Mouse (Mus musculus) cortical plate, adult 2 months (tissue): Measurements from ENCODE around the gene Ccm2. TPM values are rescaled to one million over a fixed set of nuclear protein-coding genes. Genes with fewer than 3 reads are reported as not detected.

Experiments used
- H3K27ac ChIP-seq: fragments of 200-500 bp; 2 replicates; pipeline ENCODE4 v1.5.1; 2012; ENCODE audit warnings: low read length, control low read depth, inconsistent platforms; ENCODE audit not compliant: insufficient read depth
- H3K4me1 ChIP-seq: fragments of 200-500 bp; 2 replicates; pipeline ENCODE4 v1.6.1; 2011; ENCODE audit warnings: low read length; ENCODE audit not compliant: control insufficient read depth, insufficient read depth
- H3K4me3 ChIP-seq: fragments of 200-500 bp; 2 replicates; pipeline ENCODE4 v1.5.1; 2011; ENCODE audit warnings: mild to moderate bottlenecking, low read length, control low read depth; ENCODE audit not compliant: insufficient read depth
- CTCF ChIP-seq: fragments of 200-500 bp; IDR thresholded peaks from 2 replicates; pipeline ENCODE4 v1.5.1; 2011; ENCODE audit warnings: mild to moderate bottlenecking, control low read depth, low read length; ENCODE audit not compliant: insufficient read depth; ENCODE audit errors: extremely low read depth
- POLR2A ChIP-seq: fragments of 200-500 bp; IDR thresholded peaks from 2 replicates; pipeline ENCODE4 v1.6.1; 2011; ENCODE audit warnings: mild to moderate bottlenecking, low read length, control low read depth; ENCODE audit not compliant: insufficient read depth; ENCODE audit errors: extremely low read depth
- polyA plus RNA-seq: library from polyadenylated mRNA; depleted of rRNA; stranded (reverse); fragments of >200 nt; gene quantifications from 2 replicates; pipeline ENCODE4 v1.2.3, GENCODE M21; 2012; rRNA removed

Gene Ccm2
- polyA plus RNA-seq = 92.0 and 106 TPM in 2 replicates

GRCm38 (mm10) chr11:6546205-6547013 lies at the start of gene Ccm2:
Gene Ccm2, plus strand, starts transcription at chr11:6546887.
- TF ChIP-seq POLR2A (peak; percentile 7; the same call in 1 of the 2 replicates), CTCF (no peak)
- Histone ChIP-seq H3K4me1 (peaks cover 4% of the 10 kb centered on the region; the same call in 1 of the 2 replicates), H3K27ac (peak within 1 kb of the TSS; percentile 87; the same call in 1 of the 2 replicates), H3K4me3 (peak within 1 kb of the TSS; percentile 95)

DNA sequence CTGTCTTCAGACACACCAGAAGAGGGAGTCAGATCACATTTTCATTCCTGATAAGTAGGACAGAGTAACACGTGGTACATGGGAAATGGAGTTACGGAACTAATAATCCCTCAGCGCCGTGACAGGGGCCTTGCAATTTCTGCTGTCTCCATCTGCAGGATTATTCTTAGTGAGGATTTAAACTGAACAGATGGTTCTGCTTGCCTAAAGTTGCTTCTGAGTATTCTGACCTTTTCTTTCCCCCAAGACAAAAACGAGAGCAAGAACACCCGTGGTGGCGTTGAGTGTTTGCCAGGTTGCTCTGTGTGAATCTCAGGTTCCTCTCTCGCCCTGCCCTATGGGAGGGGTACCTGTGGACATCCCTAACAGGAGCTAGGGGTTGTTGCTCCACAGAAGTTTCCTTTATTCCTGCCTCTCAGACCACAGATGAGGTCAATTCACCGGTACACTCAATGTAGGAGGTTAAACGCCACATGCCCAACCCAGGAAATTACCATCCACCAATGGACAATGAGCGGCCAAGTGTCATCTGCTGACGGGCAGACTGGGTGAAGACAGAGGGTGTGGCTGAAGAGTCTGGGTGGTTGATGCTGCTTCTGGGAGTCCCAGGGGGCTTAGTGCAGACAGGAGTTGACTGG lies 49.3 kb upstream of the Ccm2 start:
- Histone ChIP-seq H3K4me1 (no peaks in the 10 kb centered on the region), H3K4me3 (no peak overlapping the region), H3K27ac (no peak overlapping the region)
- TF ChIP-seq CTCF (no peak), POLR2A (no peak)

DNA sequence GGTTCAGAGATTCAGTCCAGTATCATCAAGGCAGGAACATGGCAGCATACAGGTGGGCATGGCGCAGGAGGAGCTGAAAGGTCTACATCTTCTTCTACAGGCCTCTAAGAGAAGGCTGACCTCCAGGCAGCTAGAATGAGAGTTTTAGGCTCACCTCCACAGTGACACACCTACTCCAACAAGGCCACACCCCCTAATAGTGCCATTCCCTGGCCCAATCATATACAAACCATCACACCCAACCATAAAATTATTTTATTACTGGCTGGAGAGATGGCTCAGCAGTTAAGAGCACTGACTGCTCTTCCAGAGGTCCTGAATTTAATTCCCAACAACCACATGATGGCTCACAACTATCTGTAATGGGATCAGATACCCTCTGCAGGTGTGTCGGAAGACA lies 44.2 kb upstream of the Ccm2 start:
- Histone ChIP-seq H3K4me3 (no peak overlapping the region), H3K27ac (no peak overlapping the region), H3K4me1 (no peaks in the 10 kb centered on the region)
- TF ChIP-seq CTCF (no peak), POLR2A (no peak)

DNA sequence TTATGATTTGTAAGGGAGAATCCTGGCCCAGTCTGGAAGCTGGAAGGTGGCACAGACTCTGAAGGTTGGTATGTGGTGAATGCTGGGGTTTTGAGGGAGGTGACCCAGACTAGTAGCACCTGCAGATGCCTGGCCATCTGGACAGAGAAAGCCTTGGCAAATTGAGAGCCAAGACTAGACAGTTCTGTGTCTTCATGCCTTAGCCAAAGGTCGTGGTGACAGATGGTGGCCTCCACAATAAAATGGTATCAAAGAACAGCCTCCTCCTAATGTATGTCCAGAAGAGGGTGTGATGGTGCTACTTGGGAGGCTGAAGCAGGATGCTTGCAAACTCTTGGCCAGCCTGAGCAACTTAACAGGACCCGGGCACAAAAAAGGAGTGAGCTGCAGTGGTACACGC lies 42.5 kb upstream of the Ccm2 start:
- no peak overlapping the region for H3K27ac ChIP-seq
- no peak overlapping the region for H3K4me3 ChIP-seq
- no peak for TF ChIP-seq POLR2A
- TF ChIP-seq CTCF = no peak
- no peaks in the 10 kb centered on the region for H3K4me1 ChIP-seq

DNA sequence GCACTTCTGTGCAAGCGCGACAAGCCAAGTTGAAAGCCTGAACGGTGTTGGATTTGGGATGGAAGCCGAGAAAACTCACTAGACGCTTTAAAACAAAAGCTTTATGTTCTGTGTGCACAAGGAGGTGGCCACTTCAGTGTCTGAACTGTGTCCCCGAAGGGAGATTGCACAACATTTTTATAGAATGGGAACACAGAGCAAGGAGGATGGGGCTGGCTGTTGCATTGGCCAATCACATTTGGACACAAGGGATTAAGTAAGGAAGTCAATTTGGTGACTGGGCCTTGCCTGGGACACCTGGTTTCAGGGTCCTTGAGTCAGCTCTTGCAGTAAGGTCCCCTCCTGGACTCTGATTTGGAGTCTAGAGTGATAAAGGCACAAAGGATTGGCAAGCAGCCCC lies 42.0 kb upstream of the Ccm2 start:
- Histone ChIP-seq H3K4me1 (no peaks in the 10 kb centered on the region), H3K4me3 (no peak overlapping the region)
- no peak for TF ChIP-seq POLR2A
- TF ChIP-seq CTCF = no peak

GRCm38 (mm10) chr11:6506516-6506915 lies 40.2 kb upstream of the Ccm2 start:
- TF ChIP-seq CTCF (no peak), POLR2A (no peak)
- H3K4me3 ChIP-seq = no peak overlapping the region

More for the DNA sequence above, 42.0 kb upstream of the Ccm2 start:
- H3K27ac ChIP-seq = no peak overlapping the region

DNA sequence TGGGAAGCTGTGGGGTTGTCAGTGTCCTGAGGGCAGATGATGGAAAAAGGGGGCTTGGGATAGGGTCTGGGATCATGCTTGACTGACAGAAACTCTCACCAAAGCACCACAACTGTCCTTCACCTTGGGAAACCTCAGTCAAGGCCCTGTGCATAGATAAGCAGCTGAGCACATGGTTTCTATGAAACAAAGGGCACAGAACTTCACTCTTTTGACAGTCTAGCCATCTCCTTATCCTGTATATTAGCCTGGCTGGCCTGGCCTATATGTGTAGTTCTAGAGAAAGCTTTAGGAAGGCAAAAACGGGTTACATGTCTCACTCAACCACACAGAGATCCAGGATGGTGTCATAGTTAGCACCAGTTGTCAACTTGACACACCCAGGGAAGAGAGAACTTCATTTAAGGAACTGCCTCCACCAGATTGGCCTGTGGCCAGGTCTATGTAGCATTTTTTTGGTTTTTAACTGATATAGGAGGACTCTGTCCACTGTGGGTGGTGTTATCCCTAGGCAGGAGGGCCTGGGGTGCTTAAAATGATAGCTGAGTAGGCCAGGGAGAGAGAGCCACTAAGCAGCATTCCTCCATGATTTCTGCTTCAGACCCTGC lies 38.3 kb upstream of the Ccm2 start:
- TF ChIP-seq POLR2A = no peak
- no peak for TF ChIP-seq CTCF
- Histone ChIP-seq H3K4me1 (no peaks in the 10 kb centered on the region), H3K27ac (no peak overlapping the region), H3K4me3 (no peak overlapping the region)

More at GRCm38 (mm10) chr11:6506516-6506915, 40.2 kb upstream of the Ccm2 start:
- no peaks in the 10 kb centered on the region for H3K4me1 ChIP-seq
- H3K27ac ChIP-seq = no peak overlapping the region

DNA sequence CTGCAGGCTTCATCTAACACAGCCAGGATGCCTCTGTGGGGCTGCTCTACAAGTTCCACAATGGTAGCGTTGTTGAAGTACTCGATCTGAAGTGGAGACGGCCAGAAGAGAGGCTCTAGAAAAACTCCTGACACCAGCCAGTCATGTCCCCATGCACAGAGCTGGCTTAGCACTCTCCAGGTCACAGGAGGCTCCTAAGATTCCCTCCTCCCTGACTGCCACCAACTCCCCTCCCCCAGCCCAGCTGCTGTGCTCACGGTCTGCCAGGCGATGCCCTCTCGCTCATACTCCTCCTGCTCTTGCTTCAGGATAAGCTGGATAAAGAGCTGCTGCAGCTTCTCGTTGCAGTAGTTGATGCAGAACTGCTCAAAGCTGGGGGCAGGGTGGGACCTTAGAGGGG lies 31.9 kb upstream of the Ccm2 start:
- Histone ChIP-seq H3K4me1 (no peaks in the 10 kb centered on the region), H3K4me3 (no peak overlapping the region), H3K27ac (no peak overlapping the region)
- TF ChIP-seq CTCF = no peak
- no peak for TF ChIP-seq POLR2A

DNA sequence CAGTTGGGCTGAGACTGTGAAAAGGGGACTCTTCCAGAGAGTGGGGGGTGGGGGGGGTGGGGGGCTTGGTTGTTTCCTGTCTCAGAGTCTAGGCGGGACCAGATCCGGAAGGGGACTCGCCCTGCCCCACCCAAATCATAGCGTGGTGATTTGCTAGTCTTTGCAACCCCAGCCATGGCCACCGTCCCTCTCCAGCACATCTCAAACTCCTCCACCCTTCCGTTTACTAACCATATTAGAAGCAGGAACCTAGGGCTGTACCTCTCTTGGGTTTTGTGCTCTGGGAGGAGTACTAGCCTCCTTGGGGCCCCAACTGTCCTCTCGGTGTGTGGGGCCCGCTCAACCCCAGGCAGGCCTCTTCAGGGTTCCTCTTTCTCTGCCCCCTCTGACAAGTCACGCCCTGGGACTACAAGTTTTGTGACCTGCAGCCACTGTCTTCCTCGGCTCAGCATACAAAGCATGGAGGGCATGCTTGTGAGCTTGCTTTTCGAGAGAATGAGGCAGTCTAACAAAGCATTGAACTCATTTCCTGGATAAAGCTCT lies 27.1 kb upstream of the Ccm2 start:
- Histone ChIP-seq H3K4me3 (no peak overlapping the region), H3K4me1 (no peaks in the 10 kb centered on the region), H3K27ac (no peak overlapping the region)
- TF ChIP-seq CTCF (no peak), POLR2A (no peak)
